Comparison of ENCODE assay signal across 8 mouse cellular contexts in genomic region chr13:111489802-111490723, GRCm38 (mm10). TPM values are rescaled to one million over a fixed set of nuclear protein-coding genes. Genes with fewer than 3 reads are reported as not detected.
A peak's percentile ranks its signal among the peaks of the same experiment; 100 is the strongest.
DNase-seq lines count a peak whose midpoint lies in the region; ATAC-seq and TF ChIP-seq lines count a peak whose summit lies in the region.

Gpbp1 (minus strand) TSS chr13:111490111.

- peak; percentile 88 for TF ChIP-seq POLR2A in heart, adult 2 months (IDR thresholded peaks at IDR 0.05; ENCODE audit: insufficient read depth, low read depth, low read length)

- peak within 1 kb of the TSS; percentile 92 for H3K4me3 ChIP-seq in embryonic facial prominence, embryonic 14.5 days (ENCODE audit: low read depth, low read length)
- H3K4me3 ChIP-seq in heart, adult 2 months, result peak within 1 kb of the TSS; percentile 81
- peak within 1 kb of the TSS; percentile 89 for H3K4me3 ChIP-seq in limb, embryonic 13.5 days
- peak within 1 kb of the TSS; percentile 88 for H3K4me3 ChIP-seq in midbrain, embryonic 16.5 days (ENCODE audit: low read depth, low read length)

- H3K36me3 ChIP-seq in embryonic facial prominence, embryonic 14.5 days (ENCODE audit: control insufficient read depth, insufficient read depth, low read length), result no peaks in the 10 kb centered on the region
- H3K36me3 ChIP-seq in heart, adult 2 months (ENCODE audit: control insufficient read depth, insufficient read depth, low read length), result peaks cover 17% of the 10 kb centered on the region
- no peaks in the 10 kb centered on the region for H3K36me3 ChIP-seq in limb, embryonic 13.5 days
- no peaks in the 10 kb centered on the region for H3K36me3 ChIP-seq in midbrain, embryonic 16.5 days (ENCODE audit: control insufficient read depth, insufficient read depth, low read length)

- peak within 1 kb of the TSS; percentile 99 for H3K9ac ChIP-seq in embryonic facial prominence, embryonic 14.5 days (ENCODE audit: low read depth, low read length)
- peak within 1 kb of the TSS; percentile 98 for H3K9ac ChIP-seq in heart, adult 2 months (ENCODE audit: low read depth, low read length)
- H3K9ac ChIP-seq in limb, embryonic 13.5 days, result peak within 1 kb of the TSS; percentile 95
- peak within 1 kb of the TSS; percentile 85 for H3K9ac ChIP-seq in midbrain, embryonic 16.5 days (ENCODE audit: low read depth, low read length)

- peak; percentile 95 for ATAC-seq in embryonic facial prominence, embryonic 14.5 days (ENCODE audit: low read depth)
- peak; percentile 96 for ATAC-seq in limb, embryonic 13.5 days (ENCODE audit: low FRiP score, low read depth)
- peak; percentile 95 for ATAC-seq in midbrain, embryonic 16.5 days

- peak; percentile 100 for DNase-seq in 3T3-L1 (ENCODE audit: low read depth, low spot score)
- DNase-seq in adrenal gland, postnatal 4 days (ENCODE audit: low spot score in 2 of 2), result peak; percentile 95 to 100
- peak; percentile 100 for DNase-seq in embryonic facial prominence, embryonic 14.5 days (ENCODE audit: low spot score)
- peak; percentile 99 to 100 for DNase-seq in heart, adult 2 months
- DNase-seq in kidney, adult 8-10 months, result peak; percentile 100
- peak; percentile 99 to 100 for DNase-seq in spleen, postnatal 10 days (ENCODE audit: low spot score in 2 of 2)

- WGBS in embryonic facial prominence, embryonic 14.5 days, result under 1% methylated on average over 53 of the region's 109 CpGs
- under 1% methylated on average over 91 of the region's 109 CpGs for WGBS in heart, adult 2 months
- WGBS in limb, embryonic 13.5 days, result under 1% methylated on average over 87 of the region's 109 CpGs
- 0% methylated on average over 78 of the region's 109 CpGs for WGBS in midbrain, embryonic 16.5 days

- H3K4me1 ChIP-seq in embryonic facial prominence, embryonic 14.5 days (ENCODE audit: control insufficient read depth, insufficient read depth, low read length), result peaks cover 12% of the 10 kb centered on the region
- peaks cover 8% of the 10 kb centered on the region for H3K4me1 ChIP-seq in heart, adult 2 months (ENCODE audit: control insufficient read depth, insufficient read depth, low read length)
- H3K4me1 ChIP-seq in limb, embryonic 13.5 days, result peaks cover 23% of the 10 kb centered on the region
- H3K4me1 ChIP-seq in midbrain, embryonic 16.5 days (ENCODE audit: control insufficient read depth, insufficient read depth, low read length), result peaks cover 20% of the 10 kb centered on the region

- no peaks in the 10 kb centered on the region for H3K9me3 ChIP-seq in embryonic facial prominence, embryonic 14.5 days (ENCODE audit: control insufficient read depth, low read length)
- H3K9me3 ChIP-seq in limb, embryonic 13.5 days, result no peaks in the 10 kb centered on the region
- no peaks in the 10 kb centered on the region for H3K9me3 ChIP-seq in midbrain, embryonic 16.5 days (replicated peaks; ENCODE audit: control insufficient read depth, low read length, poor library complexity, severe bottlenecking)

- TF ChIP-seq CTCF in heart, adult 2 months (IDR thresholded peaks at IDR 0.05), result no peak

- peaks cover 25% of the 10 kb centered on the region for H3K27me3 ChIP-seq in embryonic facial prominence, embryonic 14.5 days (replicated peaks; ENCODE audit: control insufficient read depth, insufficient read depth, low read length)
- H3K27me3 ChIP-seq in heart, adult 2 months (ENCODE audit: control insufficient read depth, insufficient read depth, low read length), result no peaks in the 10 kb centered on the region
- peaks cover 31% of the 10 kb centered on the region for H3K27me3 ChIP-seq in limb, embryonic 13.5 days
- peaks cover 13% of the 10 kb centered on the region for H3K27me3 ChIP-seq in midbrain, embryonic 16.5 days (ENCODE audit: control insufficient read depth, insufficient read depth, low read depth, low read length)

- H3K4me2 ChIP-seq in embryonic facial prominence, embryonic 14.5 days (ENCODE audit: low read depth, low read length), result peak within 1 kb of the TSS; percentile 79
- peak within 1 kb of the TSS; percentile 75 for H3K4me2 ChIP-seq in limb, embryonic 13.5 days (replicated peaks)
- H3K4me2 ChIP-seq in midbrain, embryonic 16.5 days (ENCODE audit: low read length), result peak within 1 kb of the TSS; percentile 93

- peak; percentile 66 for TF ChIP-seq EP300 in heart, adult 2 months (IDR thresholded peaks at IDR 0.05; ENCODE audit: insufficient read depth, low read depth, low read length)

- intact Hi-C loops in heart, adult 2 months (cut with DNase I), result loop anchor here (2.0 to 5.0 kb wide), 3 partner anchors 197 to 972 kb away; partner anchors contain the start of gene Il6st

- H3K27ac ChIP-seq in embryonic facial prominence, embryonic 14.5 days (replicated peaks; ENCODE audit: low read depth, low read length), result peak within 1 kb of the TSS; percentile 98
- peak within 1 kb of the TSS; percentile 97 for H3K27ac ChIP-seq in heart, adult 2 months
- H3K27ac ChIP-seq in limb, embryonic 13.5 days, result peak within 1 kb of the TSS; percentile 99
- peak within 1 kb of the TSS; percentile 98 for H3K27ac ChIP-seq in midbrain, embryonic 16.5 days (ENCODE audit: low read length)

- H3K79me2 ChIP-seq in heart, adult 2 months (replicated peaks; ENCODE audit: control insufficient read depth, insufficient read depth, low read length), result no peaks in the 10 kb centered on the region

RNA-seq across cellular contexts. Expression of gene Gpbp1, which starts in this region (rescaled TPM):
- total RNA-seq in adrenal gland, postnatal 4 days (2021), result 10 to 100 TPM; 84.3 to 88.1 TPM
- 90.0 and 94.1 TPM in 2 replicates for polyA plus RNA-seq in embryonic facial prominence, embryonic 14.5 days (2014; fragmentation: Nextera tagmentation; extraction: Ambion mirVana)
- total RNA-seq in heart, adult 2 months (2021), result 10 to 100 TPM; 49.1 to 50.9 TPM
- 4.4 and 11.2 TPM in 2 replicates for polyA plus RNA-seq in heart, adult 2 months (2012; rRNA removed)
- polyA plus RNA-seq in limb, embryonic 13.5 days (2015; fragmentation: Nextera tagmentation; extraction: Ambion mirVana), result 101 and 111 TPM in 2 replicates
- polyA plus RNA-seq in midbrain, embryonic 16.5 days (2015; fragmentation: Nextera tagmentation; extraction: Ambion mirVana), result 93.6 and 99.2 TPM in 2 replicates

Comparison
In these comparisons a context has a peak if more than half of its experiments do, and no peak if none do; other contexts are left out.
1. Peak in every context shown above with its lines: DNase-seq, ATAC-seq, H3K4me3 ChIP-seq and H3K27ac ChIP-seq.